Mouse (Mus musculus): ENCODE measurements at regions not wholly inside any gene's neighbourhood (a gene's known extent, or its start where the extent isn't known, plus 50 kb on each side); places are given as distances from the start of the nearest gene placed in this dataset.

- H3K9me3 ChIP-seq (ENCODE audit: control insufficient read depth, low read length) = no peaks in the 10 kb centered on the region
- H3K27me3 ChIP-seq (ENCODE audit: control insufficient read depth, insufficient read depth, low read length) = no peaks in the 10 kb centered on the region
- no peak overlapping the region for H3K4me3 ChIP-seq (ENCODE audit: low read depth, low read length)
- no peaks in the 10 kb centered on the region for H3K4me1 ChIP-seq (ENCODE audit: control insufficient read depth, insufficient read depth, low read length)
- ATAC-seq (ENCODE audit: insufficient number of reproducible peaks, low FRiP score, low TSS enrichment, low read depth) (peak; percentile 35; the same call in 1 of the 2 replicates), DNase-seq (ENCODE audit: low spot score) (peak; percentile 88)
- 24% methylated on average over 6 of the region's 6 CpGs for WGBS
- no peak overlapping the region for H3K9ac ChIP-seq (ENCODE audit: low read length)
- H3K27ac ChIP-seq (replicated peaks; ENCODE audit: low read depth, low read length) = no peak overlapping the region
- no peak overlapping the region for H3K4me2 ChIP-seq (ENCODE audit: low read depth, severe bottlenecking)
- no peaks in the 10 kb centered on the region for H3K36me3 ChIP-seq (ENCODE audit: control insufficient read depth, insufficient read depth, low read length)
These were observed 232.2 kb downstream of the Olfm4 start for GRCm38 (mm10) chr14:80215960-80216552.

GRCm38 (mm10) chr14:80232066-80232465 lies 248.2 kb downstream of the Olfm4 start:
- H3K27me3 ChIP-seq (ENCODE audit: control insufficient read depth, insufficient read depth, low read length) = no peaks in the 10 kb centered on the region
- no peak overlapping the region for H3K9ac ChIP-seq (ENCODE audit: low read length)
- no peaks in the 10 kb centered on the region for H3K4me1 ChIP-seq (ENCODE audit: control insufficient read depth, insufficient read depth, low read length)
- no peak overlapping the region for H3K4me3 ChIP-seq (ENCODE audit: low read depth, low read length)
- no peaks in the 10 kb centered on the region for H3K9me3 ChIP-seq (ENCODE audit: control insufficient read depth, low read length)
- DNase-seq (ENCODE audit: low spot score) (no peak), ATAC-seq (ENCODE audit: insufficient number of reproducible peaks, low FRiP score, low TSS enrichment, low read depth) (no peak)
- 86% methylated on average over 3 of the region's 3 CpGs for WGBS
- H3K4me2 ChIP-seq (ENCODE audit: low read depth, severe bottlenecking) = no peak overlapping the region
- H3K27ac ChIP-seq (replicated peaks; ENCODE audit: low read depth, low read length) = no peak overlapping the region
- no peaks in the 10 kb centered on the region for H3K36me3 ChIP-seq (ENCODE audit: control insufficient read depth, insufficient read depth, low read length)

GRCm38 (mm10) chr14:80232976-80233375 lies 249.1 kb downstream of the Olfm4 start:
- no peak overlapping the region for H3K27ac ChIP-seq (replicated peaks; ENCODE audit: low read depth, low read length)
- no peak for DNase-seq (ENCODE audit: low spot score)
- H3K9me3 ChIP-seq (ENCODE audit: control insufficient read depth, low read length) = no peaks in the 10 kb centered on the region
- no peak overlapping the region for H3K9ac ChIP-seq (ENCODE audit: low read length)
- no peak for ATAC-seq (ENCODE audit: insufficient number of reproducible peaks, low FRiP score, low TSS enrichment, low read depth)
- H3K4me1 ChIP-seq (ENCODE audit: control insufficient read depth, insufficient read depth, low read length) = no peaks in the 10 kb centered on the region
- H3K27me3 ChIP-seq (ENCODE audit: control insufficient read depth, insufficient read depth, low read length) = no peaks in the 10 kb centered on the region
- H3K36me3 ChIP-seq (ENCODE audit: control insufficient read depth, insufficient read depth, low read length) = no peaks in the 10 kb centered on the region
- no peak overlapping the region for H3K4me3 ChIP-seq (ENCODE audit: low read depth, low read length)
- 79% methylated on average over 3 of the region's 3 CpGs for WGBS
- H3K4me2 ChIP-seq (ENCODE audit: low read depth, severe bottlenecking) = no peak overlapping the region

DNA sequence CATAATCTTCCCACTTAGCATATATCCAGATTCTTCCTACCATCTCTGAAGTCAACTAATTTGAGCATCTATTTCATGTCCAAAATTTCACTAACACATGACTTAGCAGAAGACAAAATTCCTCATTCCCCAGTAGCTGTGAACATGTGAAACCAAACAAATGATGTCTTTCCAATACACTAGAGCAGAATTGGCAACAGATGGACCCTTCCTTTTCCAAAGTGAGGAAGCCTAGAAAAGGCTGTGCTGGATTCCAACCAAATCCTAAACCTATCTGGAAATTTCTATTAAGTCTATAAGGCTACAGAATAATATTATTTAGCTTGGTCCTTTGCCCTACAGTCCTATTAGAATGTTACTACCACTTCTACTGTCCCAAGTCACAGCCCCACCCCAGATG lies 253.3 kb downstream of the Olfm4 start:
- no peak for ATAC-seq (ENCODE audit: insufficient number of reproducible peaks, low FRiP score, low TSS enrichment, low read depth)
- Histone ChIP-seq H3K4me2 (ENCODE audit: low read depth, severe bottlenecking) (no peak overlapping the region), H3K9ac (ENCODE audit: low read length) (no peak overlapping the region), H3K36me3 (ENCODE audit: control insufficient read depth, insufficient read depth, low read length) (no peaks in the 10 kb centered on the region), H3K9me3 (ENCODE audit: control insufficient read depth, low read length) (no peaks in the 10 kb centered on the region), H3K27me3 (ENCODE audit: control insufficient read depth, insufficient read depth, low read length) (no peaks in the 10 kb centered on the region), H3K4me1 (ENCODE audit: control insufficient read depth, insufficient read depth, low read length) (no peaks in the 10 kb centered on the region), H3K27ac (replicated peaks; ENCODE audit: low read depth, low read length) (no peak overlapping the region), H3K4me3 (ENCODE audit: low read depth, low read length) (no peak overlapping the region)
- no peak for DNase-seq (ENCODE audit: low spot score)

DNA sequence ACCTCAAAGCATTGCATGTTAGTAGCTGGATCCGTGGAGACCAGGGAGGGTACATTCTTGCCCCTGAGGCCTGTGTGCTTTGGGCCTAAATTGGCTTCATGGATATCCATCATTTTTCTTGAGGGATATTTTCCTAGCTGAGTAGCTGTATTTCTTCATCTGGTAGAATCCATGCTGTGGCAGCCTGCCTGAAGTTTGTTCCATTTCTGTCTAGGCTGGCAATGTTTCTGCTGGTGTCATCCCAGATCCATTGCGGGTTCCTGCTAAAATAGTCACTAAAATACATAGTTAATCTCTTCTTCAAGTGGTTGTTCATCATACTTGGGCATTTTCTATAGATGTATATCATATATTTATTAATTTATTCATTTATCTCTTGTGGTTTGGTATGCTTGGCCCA lies 253.7 kb downstream of the Olfm4 start:
- Histone ChIP-seq H3K4me3 (ENCODE audit: low read depth, low read length) (no peak overlapping the region), H3K4me2 (ENCODE audit: low read depth, severe bottlenecking) (no peak overlapping the region), H3K36me3 (ENCODE audit: control insufficient read depth, insufficient read depth, low read length) (no peaks in the 10 kb centered on the region), H3K27ac (replicated peaks; ENCODE audit: low read depth, low read length) (no peak overlapping the region), H3K27me3 (ENCODE audit: control insufficient read depth, insufficient read depth, low read length) (no peaks in the 10 kb centered on the region), H3K9me3 (ENCODE audit: control insufficient read depth, low read length) (no peaks in the 10 kb centered on the region), H3K9ac (ENCODE audit: low read length) (no peak overlapping the region), H3K4me1 (ENCODE audit: control insufficient read depth, insufficient read depth, low read length) (no peaks in the 10 kb centered on the region)
- ATAC-seq (ENCODE audit: insufficient number of reproducible peaks, low FRiP score, low TSS enrichment, low read depth) (no peak), DNase-seq (ENCODE audit: low spot score) (no peak)
- WGBS = 71% methylated on average over 2 of the region's 2 CpGs

GRCm38 (mm10) chr14:80244640-80245302 lies 260.9 kb downstream of the Olfm4 start:
- WGBS = 79% methylated on average over 4 of the region's 4 CpGs
- Histone ChIP-seq H3K9me3 (ENCODE audit: control insufficient read depth, low read length) (no peaks in the 10 kb centered on the region), H3K4me2 (ENCODE audit: low read depth, severe bottlenecking) (no peak overlapping the region), H3K9ac (ENCODE audit: low read length) (no peak overlapping the region), H3K36me3 (ENCODE audit: control insufficient read depth, insufficient read depth, low read length) (no peaks in the 10 kb centered on the region), H3K27ac (replicated peaks; ENCODE audit: low read depth, low read length) (no peak overlapping the region), H3K4me1 (ENCODE audit: control insufficient read depth, insufficient read depth, low read length) (no peaks in the 10 kb centered on the region), H3K27me3 (ENCODE audit: control insufficient read depth, insufficient read depth, low read length) (no peaks in the 10 kb centered on the region), H3K4me3 (ENCODE audit: low read depth, low read length) (no peak overlapping the region)
- no peak for ATAC-seq (ENCODE audit: insufficient number of reproducible peaks, low FRiP score, low TSS enrichment, low read depth)
- no peak for DNase-seq (ENCODE audit: low spot score)

DNA sequence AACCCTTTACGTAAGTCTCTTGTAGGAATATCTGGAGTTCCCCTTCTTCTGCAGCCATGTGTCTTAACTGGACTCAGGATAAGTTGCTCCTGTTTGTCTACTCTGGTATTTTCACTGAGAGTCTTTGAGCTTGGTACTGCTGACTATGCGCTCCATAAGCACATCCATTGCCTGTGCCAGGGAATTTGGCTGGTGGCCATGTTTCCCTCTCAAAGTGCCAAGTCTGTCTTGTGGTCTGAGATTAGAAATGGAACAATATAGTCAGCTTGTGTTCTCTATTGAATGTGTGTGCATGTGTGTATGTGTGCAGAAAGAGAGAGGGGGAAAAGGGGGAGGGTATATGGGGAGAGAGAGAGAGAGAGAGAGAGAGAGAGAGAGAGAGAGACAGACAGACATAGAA lies 263.7 kb downstream of the Olfm4 start:
- no peak overlapping the region for H3K4me3 ChIP-seq (ENCODE audit: low read depth, low read length)
- no peaks in the 10 kb centered on the region for H3K4me1 ChIP-seq (ENCODE audit: control insufficient read depth, insufficient read depth, low read length)
- H3K27ac ChIP-seq (replicated peaks; ENCODE audit: low read depth, low read length) = no peak overlapping the region
- no peak for ATAC-seq (ENCODE audit: insufficient number of reproducible peaks, low FRiP score, low TSS enrichment, low read depth)
- no peak overlapping the region for H3K9ac ChIP-seq (ENCODE audit: low read length)
- H3K4me2 ChIP-seq (ENCODE audit: low read depth, severe bottlenecking) = no peak overlapping the region
- no peaks in the 10 kb centered on the region for H3K36me3 ChIP-seq (ENCODE audit: control insufficient read depth, insufficient read depth, low read length)
- no peak for DNase-seq (ENCODE audit: low spot score)
- no peaks in the 10 kb centered on the region for H3K9me3 ChIP-seq (ENCODE audit: control insufficient read depth, low read length)
- no peaks in the 10 kb centered on the region for H3K27me3 ChIP-seq (ENCODE audit: control insufficient read depth, insufficient read depth, low read length)
- WGBS = 94% methylated on average over 2 of the region's 2 CpGs

DNA sequence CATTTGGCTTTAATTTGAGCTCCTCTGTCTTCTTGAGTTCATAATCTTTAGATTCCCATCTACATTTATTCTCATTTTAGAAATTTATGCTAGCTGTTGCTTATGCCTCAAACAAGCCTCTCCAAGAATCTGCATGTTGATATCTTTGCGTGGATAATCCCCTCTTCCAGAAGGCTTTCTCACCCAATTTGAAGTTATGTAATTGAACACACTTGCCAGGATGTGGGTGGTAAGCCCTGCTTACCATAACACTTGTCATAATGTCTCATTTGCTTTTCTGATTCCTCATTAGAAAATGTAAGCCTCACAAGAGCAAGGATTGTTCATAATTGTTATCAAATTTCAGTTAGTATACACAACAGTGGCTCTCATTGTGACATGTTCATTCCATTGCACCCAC lies 266.0 kb downstream of the Olfm4 start:
- Histone ChIP-seq H3K4me2 (ENCODE audit: low read depth, severe bottlenecking) (no peak overlapping the region), H3K27ac (replicated peaks; ENCODE audit: low read depth, low read length) (no peak overlapping the region), H3K9me3 (ENCODE audit: control insufficient read depth, low read length) (no peaks in the 10 kb centered on the region), H3K9ac (ENCODE audit: low read length) (no peak overlapping the region), H3K4me3 (ENCODE audit: low read depth, low read length) (no peak overlapping the region), H3K36me3 (ENCODE audit: control insufficient read depth, insufficient read depth, low read length) (no peaks in the 10 kb centered on the region), H3K27me3 (ENCODE audit: control insufficient read depth, insufficient read depth, low read length) (no peaks in the 10 kb centered on the region), H3K4me1 (ENCODE audit: control insufficient read depth, insufficient read depth, low read length) (no peaks in the 10 kb centered on the region)
- no peak for ATAC-seq (ENCODE audit: insufficient number of reproducible peaks, low FRiP score, low TSS enrichment, low read depth)
- 89% methylated on average over 1 of the region's 1 CpGs for WGBS
- no peak for DNase-seq (ENCODE audit: low spot score)

GRCm38 (mm10) chr14:80257086-80257485 lies 273.2 kb downstream of the Olfm4 start:
- no peaks in the 10 kb centered on the region for H3K9me3 ChIP-seq (ENCODE audit: control insufficient read depth, low read length)
- ATAC-seq (ENCODE audit: insufficient number of reproducible peaks, low FRiP score, low TSS enrichment, low read depth) (no peak), DNase-seq (ENCODE audit: low spot score) (peak; percentile 63)
- H3K4me1 ChIP-seq (ENCODE audit: control insufficient read depth, insufficient read depth, low read length) = no peaks in the 10 kb centered on the region
- no peak overlapping the region for H3K27ac ChIP-seq (replicated peaks; ENCODE audit: low read depth, low read length)
- H3K9ac ChIP-seq (ENCODE audit: low read length) = no peak overlapping the region
- no peak overlapping the region for H3K4me3 ChIP-seq (ENCODE audit: low read depth, low read length)
- H3K36me3 ChIP-seq (ENCODE audit: control insufficient read depth, insufficient read depth, low read length) = no peaks in the 10 kb centered on the region
- H3K4me2 ChIP-seq (ENCODE audit: low read depth, severe bottlenecking) = no peak overlapping the region
- H3K27me3 ChIP-seq (ENCODE audit: control insufficient read depth, insufficient read depth, low read length) = no peaks in the 10 kb centered on the region
- 54% methylated on average over 3 of the region's 3 CpGs for WGBS

Measured in limb, embryonic 11.5 days (tissue).